Mouse (Mus musculus): ENCODE results near the gene Sesn1.

DNA sequence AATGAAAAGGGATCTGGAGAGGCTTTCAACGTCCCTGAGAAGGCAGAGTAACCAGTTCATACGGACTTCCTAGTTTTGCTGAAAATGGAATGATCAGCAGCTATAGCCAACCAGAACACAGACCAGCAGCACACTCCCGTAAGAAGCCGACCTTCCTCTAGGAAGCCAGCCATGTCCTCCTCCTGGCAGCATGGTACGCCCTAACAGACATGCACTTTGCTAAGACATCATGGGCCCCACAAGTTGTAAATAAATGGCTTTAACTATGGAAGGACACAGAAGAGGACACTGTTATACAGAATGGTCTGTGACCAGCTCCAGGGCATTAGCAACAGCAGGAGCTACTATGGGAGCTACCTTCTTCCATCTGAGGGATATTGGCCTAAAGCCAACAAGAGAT is 123.2 kb downstream of the Sesn1 start:
- TF ChIP-seq EP300 (IDR thresholded peaks at IDR 0.05; ENCODE audit: low read depth) (no peak), CTCF (IDR thresholded peaks at IDR 0.05; ENCODE audit: low read depth) (no peak)

Measured in liver, postnatal 0 days (tissue).